Mouse (Mus musculus): ENCODE measurements around the gene Ctc1. TPM values are rescaled to one million over a fixed set of nuclear protein-coding genes. Genes with fewer than 3 reads are reported as not detected.

Gene Ctc1
- polyA plus RNA-seq, 1 experiment from 2014 or later: 43.8 TPM

DNA sequence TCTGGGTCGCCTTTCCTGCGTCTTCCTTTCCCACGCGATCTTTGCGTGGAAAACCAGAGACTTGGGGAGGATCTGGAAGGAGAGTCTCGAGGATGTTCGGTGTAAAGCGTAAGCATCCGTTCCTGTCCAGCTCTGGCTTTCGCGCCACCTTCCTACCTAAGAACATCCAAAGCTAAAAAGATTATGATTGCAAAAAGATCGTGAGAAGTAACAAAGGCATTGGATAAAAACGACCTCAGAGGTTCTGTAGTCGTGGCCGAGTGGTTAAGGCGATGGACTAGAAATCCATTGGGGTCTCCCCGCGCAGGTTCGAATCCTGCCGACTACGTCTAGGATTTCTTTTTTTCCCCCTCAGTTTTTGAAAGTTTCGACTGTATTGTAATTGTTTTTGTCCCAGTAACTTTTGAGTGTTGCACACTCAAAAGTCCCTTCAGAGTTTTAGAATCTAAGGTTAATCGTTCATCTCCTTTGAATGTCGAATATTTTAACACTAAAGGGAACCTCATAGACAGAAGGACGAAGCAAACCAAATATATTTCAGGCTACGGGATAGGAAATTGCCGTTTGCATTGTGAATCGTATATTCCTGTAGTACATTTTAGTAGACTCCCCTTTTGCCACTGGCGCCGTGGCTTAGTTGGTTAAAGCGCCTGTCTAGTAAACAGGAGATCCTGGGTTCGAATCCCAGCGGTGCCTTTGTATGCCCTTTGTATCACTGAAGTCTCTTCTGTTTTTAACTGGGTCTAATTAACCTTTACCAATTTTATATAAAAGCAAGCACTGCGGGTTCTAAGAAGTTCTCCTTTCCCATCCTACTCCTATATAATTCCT, 21.7 kb downstream of the Ctc1 start:
- H3K36me3 ChIP-seq (ENCODE audit: control insufficient read depth, insufficient read depth, low read length): peaks cover 39% of the 10 kb centered on the region
- peak overlapping the region; percentile 74 to 76 for H3K4me3 ChIP-seq (ENCODE audit: control insufficient read depth in 1 of 2, insufficient read depth in 1 of 2, low read depth in 1 of 2, low read length in 2 of 2)
- peak overlapping the region; percentile 87 for H3K9ac ChIP-seq (ENCODE audit: low read length)
- under 1% methylated on average over 34 of the region's 34 CpGs for WGBS
- H3K9me3 ChIP-seq (ENCODE audit: control insufficient read depth, low read length): no peaks in the 10 kb centered on the region
- H3K27ac ChIP-seq (replicated peaks in 1 of 2; ENCODE audit: control insufficient read depth in 1 of 2, insufficient read depth in 1 of 2, low read depth in 2 of 2, low read length in 2 of 2): peak overlapping the region; percentile 60 to 82
- peak overlapping the region; percentile 75 for H3K4me2 ChIP-seq (ENCODE audit: low read length)
- H3K27me3 ChIP-seq (ENCODE audit: control insufficient read depth, insufficient read depth, low read length): no peaks in the 10 kb centered on the region
- peaks cover 9 to 24% of the 10 kb centered on the region in 2 experiments for H3K4me1 ChIP-seq (ENCODE audit: control insufficient read depth in 2 of 2, insufficient read depth in 2 of 2, low read length in 2 of 2)
- 0 out of 2 replicates have a peak, but pooled peaks have one; percentile 23 for ATAC-seq (ENCODE audit: insufficient number of reproducible peaks, insufficient read depth, low FRiP score, low read depth)

DNA sequence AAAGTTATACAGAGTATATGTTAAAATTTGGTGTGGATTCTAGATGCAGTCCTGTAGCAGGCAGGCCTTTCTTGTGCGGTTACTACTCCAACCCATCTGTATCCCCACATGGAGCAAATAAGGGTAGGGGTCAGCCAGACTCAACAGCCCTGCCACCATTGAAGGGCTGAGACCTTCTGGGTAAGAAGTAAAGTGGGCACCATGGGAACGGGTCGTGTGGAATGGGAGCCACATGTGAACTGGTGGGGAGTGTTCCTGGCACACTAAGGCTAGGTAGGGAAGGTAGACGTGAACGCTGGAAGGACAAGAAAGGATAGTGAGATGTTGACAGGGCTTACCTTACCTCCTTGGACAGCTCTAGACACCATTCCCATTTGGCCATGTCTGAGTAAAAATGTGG, 22.5 kb downstream of the Ctc1 start:
- Histone ChIP-seq H3K4me1 (ENCODE audit: control insufficient read depth in 2 of 2, insufficient read depth in 2 of 2, low read length in 2 of 2) (peaks cover 9 to 24% of the 10 kb centered on the region in 2 experiments), H3K27ac (replicated peaks in 1 of 2; ENCODE audit: control insufficient read depth in 1 of 2, insufficient read depth in 1 of 2, low read depth in 2 of 2, low read length in 2 of 2) (no peak overlapping the region), H3K36me3 (ENCODE audit: control insufficient read depth, insufficient read depth, low read length) (peaks cover 32% of the 10 kb centered on the region), H3K9ac (ENCODE audit: low read length) (no peak overlapping the region), H3K4me2 (ENCODE audit: low read length) (no peak overlapping the region), H3K9me3 (ENCODE audit: control insufficient read depth, low read length) (no peaks in the 10 kb centered on the region), H3K4me3 (ENCODE audit: control insufficient read depth in 1 of 2, insufficient read depth in 1 of 2, low read depth in 1 of 2, low read length in 2 of 2) (no peak overlapping the region), H3K27me3 (ENCODE audit: control insufficient read depth, insufficient read depth, low read length) (no peaks in the 10 kb centered on the region)
- ATAC-seq (ENCODE audit: insufficient number of reproducible peaks, insufficient read depth, low FRiP score, low read depth): no peak
- WGBS: 76% methylated on average over 5 of the region's 5 CpGs

DNA sequence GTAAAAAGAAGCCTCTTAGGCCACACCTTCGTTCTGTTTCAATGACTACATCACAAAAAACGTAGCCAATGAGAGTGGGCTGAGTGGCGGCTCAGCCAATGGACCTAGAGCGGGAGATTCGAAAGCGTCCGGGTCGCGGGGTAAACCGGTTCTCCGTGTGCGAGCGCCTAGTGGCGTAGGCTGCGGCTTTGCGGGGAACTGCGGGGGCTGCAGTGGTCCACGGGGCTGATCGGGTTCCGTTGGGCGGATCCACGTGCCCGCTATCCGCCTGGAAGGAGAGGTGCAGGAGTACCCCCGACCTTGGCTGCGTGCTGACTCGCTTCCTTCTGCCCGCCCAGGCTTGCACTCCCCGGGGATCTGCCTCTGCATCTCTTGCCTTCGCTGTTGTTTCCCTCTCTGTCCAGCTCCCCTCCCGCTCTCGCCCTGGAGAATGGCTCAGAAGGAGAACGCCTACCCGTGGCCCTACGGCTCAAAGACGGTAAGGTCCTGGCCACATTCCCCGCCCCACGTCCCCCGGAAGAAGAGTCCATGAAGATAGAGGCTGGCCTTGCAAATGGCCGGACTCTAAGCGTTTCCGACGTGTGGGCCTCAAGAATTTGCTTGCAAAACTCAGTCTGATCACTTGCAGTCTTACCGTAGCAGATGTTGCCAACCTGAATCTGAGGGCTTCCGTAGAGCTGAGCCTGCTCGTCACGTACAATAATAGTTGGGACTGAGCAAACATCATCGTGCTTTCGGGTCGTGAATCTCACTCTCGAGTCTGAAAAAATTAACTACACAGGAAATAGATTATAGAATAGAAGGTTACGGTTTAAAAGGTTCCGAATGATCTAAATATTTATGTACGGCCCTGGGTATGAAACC, 30.1 kb downstream of the Ctc1 start, which contains the start of gene Aurkb:
Aurkb (plus strand) TSS at position 117 of the 864 bp plus-strand sequence.
- no peaks in the 10 kb centered on the region for H3K9me3 ChIP-seq (ENCODE audit: control insufficient read depth, low read length)
- H3K36me3 ChIP-seq (ENCODE audit: control insufficient read depth, insufficient read depth, low read length): peaks cover 33% of the 10 kb centered on the region
- H3K9ac ChIP-seq (ENCODE audit: low read length): peak within 1 kb of the TSS; percentile 75
- peak within 1 kb of the TSS; percentile 78 for H3K27ac ChIP-seq (replicated peaks in 1 of 2; ENCODE audit: control insufficient read depth in 1 of 2, insufficient read depth in 1 of 2, low read depth in 2 of 2, low read length in 2 of 2)
- peak within 1 kb of the TSS; percentile 60 to 78 for H3K4me3 ChIP-seq (ENCODE audit: control insufficient read depth in 1 of 2, insufficient read depth in 1 of 2, low read depth in 1 of 2, low read length in 2 of 2)
- peak within 1 kb of the TSS; percentile 78 for H3K4me2 ChIP-seq (ENCODE audit: low read length)
- H3K4me1 ChIP-seq (ENCODE audit: control insufficient read depth in 2 of 2, insufficient read depth in 2 of 2, low read length in 2 of 2): peaks cover 5 to 11% of the 10 kb centered on the region in 2 experiments; a peak in 3 of 4 replicates
- ATAC-seq (ENCODE audit: insufficient number of reproducible peaks, insufficient read depth, low FRiP score, low read depth): peak; percentile 69
- under 1% methylated on average over 54 of the region's 54 CpGs for WGBS
- no peaks in the 10 kb centered on the region for H3K27me3 ChIP-seq (ENCODE audit: control insufficient read depth, insufficient read depth, low read length)

DNA sequence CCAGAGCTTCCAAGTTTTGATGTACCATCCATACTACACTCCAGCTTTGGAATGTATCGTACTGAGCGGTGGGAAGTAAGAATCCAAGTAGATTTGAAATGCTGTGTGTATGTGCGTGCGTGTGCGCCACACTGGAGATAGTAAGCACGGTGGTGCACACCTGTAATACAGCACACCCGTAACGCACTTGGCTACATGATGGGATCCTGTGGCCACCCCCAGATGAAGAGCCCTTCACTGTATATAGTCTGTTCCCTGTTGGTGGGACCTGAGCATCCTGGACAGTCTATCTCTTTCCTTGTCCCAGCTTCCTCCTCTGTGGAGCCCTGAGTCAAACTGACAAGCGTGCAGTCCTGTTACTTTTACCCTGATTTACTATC, 30.7 kb downstream of the Ctc1 start:
- no peak for ATAC-seq (ENCODE audit: insufficient number of reproducible peaks, insufficient read depth, low FRiP score, low read depth)
- peaks cover 39% of the 10 kb centered on the region for H3K36me3 ChIP-seq (ENCODE audit: control insufficient read depth, insufficient read depth, low read length)
- peak overlapping the region; percentile 0 to 78; a peak in 2 of 4 replicates for H3K27ac ChIP-seq (replicated peaks in 1 of 2; ENCODE audit: control insufficient read depth in 1 of 2, insufficient read depth in 1 of 2, low read depth in 2 of 2, low read length in 2 of 2)
- peaks cover 5 to 11% of the 10 kb centered on the region in 2 experiments; a peak in 3 of 4 replicates for H3K4me1 ChIP-seq (ENCODE audit: control insufficient read depth in 2 of 2, insufficient read depth in 2 of 2, low read length in 2 of 2)
- H3K4me2 ChIP-seq (ENCODE audit: low read length): peak overlapping the region; percentile 78
- H3K9me3 ChIP-seq (ENCODE audit: control insufficient read depth, low read length): no peaks in the 10 kb centered on the region
- H3K4me3 ChIP-seq (ENCODE audit: control insufficient read depth in 1 of 2, insufficient read depth in 1 of 2, low read depth in 1 of 2, low read length in 2 of 2): peak overlapping the region; percentile 60 to 78
- H3K27me3 ChIP-seq (ENCODE audit: control insufficient read depth, insufficient read depth, low read length): no peaks in the 10 kb centered on the region
- H3K9ac ChIP-seq (ENCODE audit: low read length): peak overlapping the region; percentile 75
- WGBS: 7% methylated on average over 9 of the region's 9 CpGs

DNA sequence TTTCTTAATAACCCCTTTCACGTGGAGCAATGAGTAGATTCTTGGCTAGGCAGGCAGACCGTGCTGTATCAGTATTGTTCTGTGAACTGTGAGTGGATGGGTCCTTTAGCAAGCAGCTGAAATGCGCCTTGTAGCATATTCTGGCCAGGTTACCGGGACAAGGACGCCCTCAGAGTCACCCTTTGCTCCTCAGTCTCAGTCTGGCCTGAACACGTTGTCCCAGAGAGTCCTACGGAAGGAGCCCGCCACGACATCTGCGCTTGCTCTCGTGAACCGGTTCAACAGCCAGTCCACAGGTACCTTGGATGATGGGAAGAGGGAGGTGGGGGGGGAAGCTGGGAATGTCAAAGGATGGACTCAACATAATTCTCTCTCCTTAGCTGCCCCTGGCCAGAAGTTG, 31.9 kb downstream of the Ctc1 start:
- Histone ChIP-seq H3K27me3 (ENCODE audit: control insufficient read depth, insufficient read depth, low read length) (no peaks in the 10 kb centered on the region), H3K4me2 (ENCODE audit: low read length) (peak overlapping the region; percentile 78), H3K36me3 (ENCODE audit: control insufficient read depth, insufficient read depth, low read length) (peaks cover 45% of the 10 kb centered on the region), H3K9ac (ENCODE audit: low read length) (0 out of 2 replicates have a peak overlapping the region, but pooled peaks have one; percentile 6), H3K4me3 (ENCODE audit: control insufficient read depth in 1 of 2, insufficient read depth in 1 of 2, low read depth in 1 of 2, low read length in 2 of 2) (no peak overlapping the region), H3K9me3 (ENCODE audit: control insufficient read depth, low read length) (no peaks in the 10 kb centered on the region), H3K27ac (replicated peaks in 1 of 2; ENCODE audit: control insufficient read depth in 1 of 2, insufficient read depth in 1 of 2, low read depth in 2 of 2, low read length in 2 of 2) (no peak overlapping the region), H3K4me1 (ENCODE audit: control insufficient read depth in 2 of 2, insufficient read depth in 2 of 2, low read length in 2 of 2) (peaks cover 5 to 11% of the 10 kb centered on the region in 2 experiments; a peak in 3 of 4 replicates)
- WGBS: 92% methylated on average over 12 of the region's 12 CpGs
- ATAC-seq (ENCODE audit: insufficient number of reproducible peaks, insufficient read depth, low FRiP score, low read depth): no peak

DNA sequence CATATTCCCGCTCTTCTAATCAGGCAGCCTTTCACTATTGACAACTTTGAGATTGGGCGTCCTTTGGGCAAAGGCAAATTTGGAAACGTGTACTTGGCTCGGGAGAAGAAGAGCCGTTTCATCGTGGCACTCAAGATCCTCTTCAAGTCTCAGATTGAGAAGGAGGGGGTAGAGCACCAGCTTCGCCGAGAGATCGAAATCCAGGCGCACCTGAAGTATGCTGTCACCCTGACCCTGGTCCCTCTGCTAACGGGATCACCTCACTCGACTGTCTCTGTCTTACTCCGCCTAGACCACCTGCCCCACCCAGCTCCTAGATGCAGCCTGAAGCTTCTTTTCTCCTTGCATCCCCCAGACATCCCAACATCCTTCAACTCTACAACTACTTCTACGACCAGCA, 32.4 kb downstream of the Ctc1 start:
- H3K9ac ChIP-seq (ENCODE audit: low read length): peak overlapping the region; percentile 21; the same call in 1 of the 2 replicates
- peaks cover 5 to 11% of the 10 kb centered on the region in 2 experiments; a peak in 3 of 4 replicates for H3K4me1 ChIP-seq (ENCODE audit: control insufficient read depth in 2 of 2, insufficient read depth in 2 of 2, low read length in 2 of 2)
- 83% methylated on average over 14 of the region's 14 CpGs for WGBS
- peaks cover 45% of the 10 kb centered on the region for H3K36me3 ChIP-seq (ENCODE audit: control insufficient read depth, insufficient read depth, low read length)
- H3K27me3 ChIP-seq (ENCODE audit: control insufficient read depth, insufficient read depth, low read length): no peaks in the 10 kb centered on the region
- no peak overlapping the region for H3K4me2 ChIP-seq (ENCODE audit: low read length)
- no peak for ATAC-seq (ENCODE audit: insufficient number of reproducible peaks, insufficient read depth, low FRiP score, low read depth)
- H3K27ac ChIP-seq (replicated peaks in 1 of 2; ENCODE audit: control insufficient read depth in 1 of 2, insufficient read depth in 1 of 2, low read depth in 2 of 2, low read length in 2 of 2): no peak overlapping the region
- no peak overlapping the region for H3K4me3 ChIP-seq (ENCODE audit: control insufficient read depth in 1 of 2, insufficient read depth in 1 of 2, low read depth in 1 of 2, low read length in 2 of 2)
- H3K9me3 ChIP-seq (ENCODE audit: control insufficient read depth, low read length): no peaks in the 10 kb centered on the region

DNA sequence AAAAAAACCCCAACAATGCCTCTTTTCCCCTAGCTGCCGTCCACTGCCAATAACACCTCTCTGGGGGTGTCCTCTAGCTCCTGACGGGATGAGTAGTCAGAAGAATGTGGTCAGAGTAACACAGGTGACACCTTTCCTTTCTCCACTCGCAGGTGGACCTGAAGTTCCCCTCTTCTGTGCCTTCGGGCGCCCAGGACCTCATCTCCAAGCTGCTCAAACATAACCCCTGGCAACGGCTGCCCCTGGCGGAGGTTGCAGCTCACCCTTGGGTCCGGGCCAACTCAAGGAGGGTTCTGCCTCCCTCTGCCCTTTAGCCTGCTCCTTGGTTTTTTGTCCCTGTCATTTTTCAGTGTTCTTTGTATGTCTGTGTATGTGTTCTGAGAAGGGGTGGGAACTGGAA, 35.0 kb downstream of the Ctc1 start:
- 87% methylated on average over 8 of the region's 8 CpGs for WGBS
- no peak overlapping the region for H3K4me3 ChIP-seq (ENCODE audit: control insufficient read depth in 1 of 2, insufficient read depth in 1 of 2, low read depth in 1 of 2, low read length in 2 of 2)
- H3K9me3 ChIP-seq (ENCODE audit: control insufficient read depth, low read length): no peaks in the 10 kb centered on the region
- H3K4me1 ChIP-seq (ENCODE audit: control insufficient read depth in 2 of 2, insufficient read depth in 2 of 2, low read length in 2 of 2): peaks cover 5 to 11% of the 10 kb centered on the region in 2 experiments; a peak in 3 of 4 replicates
- H3K4me2 ChIP-seq (ENCODE audit: low read length): no peak overlapping the region
- no peak overlapping the region for H3K9ac ChIP-seq (ENCODE audit: low read length)
- ATAC-seq (ENCODE audit: insufficient number of reproducible peaks, insufficient read depth, low FRiP score, low read depth): no peak
- no peaks in the 10 kb centered on the region for H3K27me3 ChIP-seq (ENCODE audit: control insufficient read depth, insufficient read depth, low read length)
- peaks cover 53% of the 10 kb centered on the region for H3K36me3 ChIP-seq (ENCODE audit: control insufficient read depth, insufficient read depth, low read length)
- no peak overlapping the region for H3K27ac ChIP-seq (replicated peaks in 1 of 2; ENCODE audit: control insufficient read depth in 1 of 2, insufficient read depth in 1 of 2, low read depth in 2 of 2, low read length in 2 of 2)

All from heart, embryonic 14.5 days (tissue).